Mouse (Mus musculus) forelimb bud, embryonic 11.5 days (tissue): Measurements from ENCODE around the gene Mrps6.
"Not testable (repeated sequence)": the region's sequence is repeated elsewhere in the genome, so short reads cannot be mapped to it uniquely, and the experiment has no call there.

Experiments
- DNase-seq: peaks from one replicate; pipeline ENCODE4 v3.0.0-alpha.2; 2012; ENCODE audit warnings: low read depth, low spot score

Gene Mrps6

GRCm38 (mm10) chr16:92062832-92063231 is 4.8 kb downstream of the Mrps6 start:
- no peak for DNase-seq

- DNase-seq = no peak
Observed at GRCm38 (mm10) chr16:92064801-92065200, 6.7 kb downstream of the Mrps6 start.

GRCm38 (mm10) chr16:92070338-92070737 is 12.3 kb downstream of the Mrps6 start:
- DNase-seq = no peak

- DNase-seq = no peak
Observed at GRCm38 (mm10) chr16:92076797-92077196, 18.7 kb downstream of the Mrps6 start.

GRCm38 (mm10) chr16:92083771-92084453 is 25.8 kb downstream of the Mrps6 start:
- DNase-seq = no peak

- DNase-seq = no peak
Observed at GRCm38 (mm10) chr16:92089225-92089624, 31.2 kb downstream of the Mrps6 start.

GRCm38 (mm10) chr16:92091876-92092275 is 33.8 kb downstream of the Mrps6 start:
- no peak for DNase-seq

- DNase-seq = peak; percentile 66
Observed at GRCm38 (mm10) chr16:92098351-92099051, 40.4 kb downstream of the Mrps6 start.

- no peak for DNase-seq
Observed at GRCm38 (mm10) chr16:92099598-92099997, 41.5 kb downstream of the Mrps6 start.

GRCm38 (mm10) chr16:92100111-92100510 is 42.0 kb downstream of the Mrps6 start:
- DNase-seq = no peak

GRCm38 (mm10) chr16:92102115-92102514 is 44.0 kb downstream of the Mrps6 start:
- DNase-seq = no peak

- not testable (repeated sequence) for DNase-seq
Observed at GRCm38 (mm10) chr16:92102931-92103330, 44.9 kb downstream of the Mrps6 start.

GRCm38 (mm10) chr16:92103572-92104331 is 45.7 kb downstream of the Mrps6 start:
- DNase-seq = no peak

GRCm38 (mm10) chr16:92104332-92104590 is 46.2 kb downstream of the Mrps6 start:
- no peak for DNase-seq

GRCm38 (mm10) chr16:92104951-92105350 is 46.9 kb downstream of the Mrps6 start:
- DNase-seq = no peak

GRCm38 (mm10) chr16:92105631-92106030 is 47.6 kb downstream of the Mrps6 start:
- no peak for DNase-seq

GRCm38 (mm10) chr16:92107346-92107745 is 49.3 kb downstream of the Mrps6 start:
- no peak for DNase-seq

- no peak for DNase-seq
Observed at GRCm38 (mm10) chr16:92114706-92115241, 56.7 kb downstream of the Mrps6 start.

GRCm38 (mm10) chr16:92115611-92116421 is 57.7 kb downstream of the Mrps6 start:
- DNase-seq = no peak

- DNase-seq = no peak
Observed at GRCm38 (mm10) chr16:92117337-92118209, 59.5 kb downstream of the Mrps6 start.
